Mouse (Mus musculus) kidney, embryonic 16.5 days (tissue): ENCODE measurements at regions not wholly inside any gene's neighbourhood (a gene's known extent, or its start where the extent isn't known, plus 50 kb on each side); places are given as distances from the start of the nearest gene placed in this dataset.

Experiments used
- ATAC-seq: fragments of 200-750 bp; cut with Nextera tagmentation; 2 replicates; pipeline ENCODE4 v1.8.0; 2017; ENCODE audit warnings: moderate TSS enrichment; ENCODE audit not compliant: low FRiP score, low TSS enrichment
- H3K27ac ChIP-seq: fragments of 300-500 bp; sonication (generic); 2 replicates; pipeline ENCODE4 v1.5.1; 2014; ENCODE audit warnings: low read length
- H3K27me3 ChIP-seq: fragments of 300-500 bp; sonication (generic); 2 replicates; pipeline ENCODE4 v1.6.1; 2014; ENCODE audit warnings: low read length, control low read depth, mixed read lengths; ENCODE audit not compliant: insufficient read depth
- H3K36me3 ChIP-seq: fragments of 300-500 bp; sonication (generic); 2 replicates; pipeline ENCODE4 v1.6.1; 2014; ENCODE audit warnings: low read length, control low read depth, mixed read lengths; ENCODE audit not compliant: insufficient read depth
- H3K4me1 ChIP-seq: fragments of 300-500 bp; sonication (generic); 2 replicates; pipeline ENCODE4 v1.6.1; 2014; ENCODE audit warnings: low read length, control low read depth, mixed read lengths; ENCODE audit not compliant: insufficient read depth
- H3K4me2 ChIP-seq: fragments of 300-500 bp; sonication (generic); replicated peaks from 2 replicates; pipeline ENCODE4 v1.6.1; 2014; ENCODE audit warnings: low read depth, low read length
- H3K4me3 ChIP-seq: fragments of 300-500 bp; sonication (generic); 2 replicates; pipeline ENCODE4 v1.5.1; 2014; ENCODE audit warnings: mild to moderate bottlenecking, low read length
- H3K9ac ChIP-seq: fragments of 300-500 bp; sonication (generic); replicated peaks from 2 replicates; pipeline ENCODE4 v1.6.1; 2014; ENCODE audit warnings: low read length
- H3K9me3 ChIP-seq: fragments of 300-500 bp; sonication (generic); 2 replicates; pipeline ENCODE4 v1.6.1; 2016; ENCODE audit warnings: low read length, control low read depth
- WGBS: fragments of 180-500 bp; shearing (Covaris S2); extraction: QIAGEN DNeasy Blood & Tissue Kit; methylation state at CpG from one replicate; pipeline ENCODE4 v1.1.7; 2014; 5-methylcytosine and 5-hydroxymethylcytosine counted together

GRCm38 (mm10) chr19:6600873-6601530 lies 58.2 kb upstream of the Slc22a12 start:
- H3K4me1 ChIP-seq: peaks cover 8% of the 10 kb centered on the region
- no peaks in the 10 kb centered on the region for H3K27me3 ChIP-seq
- H3K27ac ChIP-seq: no peak overlapping the region
- no peaks in the 10 kb centered on the region for H3K36me3 ChIP-seq
- H3K4me3 ChIP-seq: no peak overlapping the region
- H3K4me2 ChIP-seq: no peak overlapping the region
- no peak for ATAC-seq
- no peak overlapping the region for H3K9ac ChIP-seq
- 22% methylated on average over 12 of the region's 12 CpGs for WGBS
- H3K9me3 ChIP-seq: no peaks in the 10 kb centered on the region

- Histone ChIP-seq H3K4me3 (no peak overlapping the region), H3K36me3 (no peaks in the 10 kb centered on the region), H3K9ac (no peak overlapping the region), H3K9me3 (no peaks in the 10 kb centered on the region), H3K27ac (no peak overlapping the region), H3K4me2 (no peak overlapping the region), H3K27me3 (no peaks in the 10 kb centered on the region), H3K4me1 (peaks cover 8% of the 10 kb centered on the region)
- WGBS: 70% methylated on average over 3 of the region's 3 CpGs
- ATAC-seq: no peak
Observed at GRCm38 (mm10) chr19:6599281-6599680, 56.4 kb upstream of the Slc22a12 start.

DNA sequence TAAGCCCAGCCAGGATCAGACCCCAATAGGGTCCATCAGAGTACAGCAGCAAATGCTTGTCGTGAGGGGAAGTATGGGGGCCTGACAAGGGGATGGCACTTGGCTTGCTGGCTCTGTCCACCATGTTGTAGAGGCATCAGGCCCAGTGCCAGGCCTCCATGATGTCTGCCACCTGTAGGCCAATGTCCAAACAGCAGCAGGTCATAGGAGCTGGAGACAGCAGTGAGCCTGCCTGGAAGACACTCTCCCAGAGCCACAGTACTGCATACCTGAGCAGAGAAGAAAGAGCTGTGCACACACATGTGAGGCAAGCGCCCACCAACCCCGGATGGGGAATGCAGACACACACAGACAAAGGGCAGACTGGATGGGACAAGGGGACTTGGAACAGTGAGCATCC lies 55.4 kb upstream of the Slc22a12 start:
- no peak for ATAC-seq
- WGBS: 84% methylated on average over 3 of the region's 3 CpGs
- Histone ChIP-seq H3K36me3 (no peaks in the 10 kb centered on the region), H3K4me2 (no peak overlapping the region), H3K4me3 (no peak overlapping the region), H3K9me3 (no peaks in the 10 kb centered on the region), H3K27ac (no peak overlapping the region), H3K9ac (no peak overlapping the region), H3K4me1 (peaks cover 8% of the 10 kb centered on the region), H3K27me3 (no peaks in the 10 kb centered on the region)

- H3K9me3 ChIP-seq: no peaks in the 10 kb centered on the region
- peaks cover 1% of the 10 kb centered on the region for H3K4me1 ChIP-seq
- H3K4me3 ChIP-seq: no peak overlapping the region
- H3K9ac ChIP-seq: no peak overlapping the region
- WGBS: 25% methylated on average over 9 of the region's 9 CpGs
- no peaks in the 10 kb centered on the region for H3K36me3 ChIP-seq
- H3K27me3 ChIP-seq: no peaks in the 10 kb centered on the region
- peak; percentile 67; the same call in 1 of the 2 replicates for ATAC-seq
- no peak overlapping the region for H3K4me2 ChIP-seq
- peak overlapping the region; percentile 23; the same call in 1 of the 2 replicates for H3K27ac ChIP-seq
Observed at GRCm38 (mm10) chr19:6595801-6596200, 53.0 kb upstream of the Slc22a12 start.
